Mouse (Mus musculus) liver, embryonic 16.5 days (tissue): ENCODE results near the gene Lin52. TPM values are rescaled to one million over a fixed set of nuclear protein-coding genes. Genes with fewer than 3 reads are reported as not detected.

ENCODE experiments used
- ATAC-seq: fragments of 200-750 bp; cut with Nextera tagmentation; 2 replicates; pipeline ENCODE4 v1.8.0; 2017; ENCODE audit warnings: low read depth, mild to moderate bottlenecking, moderate number of reproducible peaks, moderate library complexity
- H3K27ac ChIP-seq: fragments of 300-500 bp; sonication (generic); 2 replicates; pipeline ENCODE4 v1.5.1; 2014; ENCODE audit warnings: mild to moderate bottlenecking, low read length
- H3K27me3 ChIP-seq: fragments of 300-500 bp; sonication (generic); 2 replicates; pipeline ENCODE4 v1.6.1; 2014; ENCODE audit warnings: low read depth, low read length, mixed read lengths; ENCODE audit not compliant: control insufficient read depth, insufficient read depth
- H3K36me3 ChIP-seq: fragments of 300-500 bp; sonication (generic); 2 replicates; pipeline ENCODE4 v1.6.1; 2014; ENCODE audit warnings: mild to moderate bottlenecking; ENCODE audit not compliant: control insufficient read depth, insufficient read depth
- H3K4me1 ChIP-seq: fragments of 300-500 bp; sonication (generic); 2 replicates; pipeline ENCODE4 v1.6.1; 2014; ENCODE audit warnings: low read depth, low read length, mixed read lengths; ENCODE audit not compliant: control insufficient read depth
- H3K4me2 ChIP-seq: fragments of 300-500 bp; sonication (generic); 2 replicates; pipeline ENCODE4 v1.6.1; 2014; ENCODE audit warnings: low read depth, low read length, mixed read lengths
- H3K4me3 ChIP-seq: fragments of 300-500 bp; sonication (generic); 2 replicates; pipeline ENCODE4 v1.5.1; 2014; ENCODE audit warnings: low read depth, mild to moderate bottlenecking, low read length
- H3K9ac ChIP-seq: fragments of 300-500 bp; sonication (generic); 2 replicates; pipeline ENCODE4 v1.6.1; 2014; ENCODE audit warnings: low read depth, low read length
- H3K9me3 ChIP-seq: fragments of 300-500 bp; sonication (generic); replicated peaks from 2 replicates; pipeline ENCODE4 v1.6.1; 2016; ENCODE audit warnings: low read length; ENCODE audit not compliant: control insufficient read depth
- WGBS: fragments of 180-500 bp; shearing (Covaris S2); extraction: QIAGEN DNeasy Blood & Tissue Kit; methylation state at CpG from one replicate; pipeline ENCODE4 v1.1.7; 2014; ENCODE audit not compliant: insufficient replicate concordance; 5-methylcytosine and 5-hydroxymethylcytosine counted together
- polyA plus RNA-seq: library from polyadenylated mRNA; unstranded; fragments of >200 nt; fragmentation: Nextera tagmentation; extraction: Ambion mirVana; gene quantifications from 2 replicates; pipeline ENCODE4 v1.2.1, GENCODE M21; 2015

Gene Lin52
- polyA plus RNA-seq, 1 experiment from 2014 or later, result 10.7 TPM

DNA sequence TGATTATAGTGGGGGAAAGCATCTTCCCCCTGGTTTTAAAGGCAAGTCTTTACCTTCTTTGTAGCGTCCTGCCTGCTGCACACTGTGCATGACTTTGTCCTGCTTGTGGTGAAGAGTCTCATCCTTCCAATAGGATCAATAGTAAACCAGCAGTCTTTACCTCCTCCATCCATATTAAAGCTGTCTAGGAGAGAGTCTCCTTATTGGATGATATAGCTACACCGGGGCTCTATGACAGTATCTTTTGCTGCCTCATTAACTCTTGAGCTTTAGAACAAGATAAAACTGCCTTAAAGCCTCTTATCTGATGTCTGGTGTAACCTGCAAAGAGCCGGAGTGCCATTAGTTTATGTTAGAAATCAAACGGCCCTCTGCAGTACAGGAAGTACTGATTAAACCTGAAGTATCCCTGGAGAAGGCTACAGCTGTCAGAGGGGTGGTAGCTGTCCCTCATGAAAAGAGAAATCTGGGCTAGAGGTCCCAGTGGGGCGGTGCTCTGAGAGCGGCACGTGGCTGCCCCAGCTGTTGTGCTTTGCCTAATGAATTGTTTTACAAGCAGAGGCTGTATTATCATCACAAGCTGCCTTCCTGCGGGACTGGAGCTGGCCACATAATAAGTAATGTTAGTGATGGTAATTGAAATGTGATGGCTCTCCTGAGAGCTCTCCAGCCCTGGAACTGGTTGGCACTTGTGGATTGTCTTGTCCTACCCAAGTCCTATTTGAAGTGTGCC is 36.3 kb downstream of the Lin52 start:
- Histone ChIP-seq H3K27ac (no peak overlapping the region), H3K4me1 (no peaks in the 10 kb centered on the region), H3K36me3 (no peaks in the 10 kb centered on the region), H3K27me3 (no peaks in the 10 kb centered on the region), H3K4me3 (no peak overlapping the region), H3K9ac (no peak overlapping the region), H3K9me3 (no peaks in the 10 kb centered on the region), H3K4me2 (no peak overlapping the region)
- no peak for ATAC-seq
- WGBS, result 42% methylated on average over 8 of the region's 8 CpGs

DNA sequence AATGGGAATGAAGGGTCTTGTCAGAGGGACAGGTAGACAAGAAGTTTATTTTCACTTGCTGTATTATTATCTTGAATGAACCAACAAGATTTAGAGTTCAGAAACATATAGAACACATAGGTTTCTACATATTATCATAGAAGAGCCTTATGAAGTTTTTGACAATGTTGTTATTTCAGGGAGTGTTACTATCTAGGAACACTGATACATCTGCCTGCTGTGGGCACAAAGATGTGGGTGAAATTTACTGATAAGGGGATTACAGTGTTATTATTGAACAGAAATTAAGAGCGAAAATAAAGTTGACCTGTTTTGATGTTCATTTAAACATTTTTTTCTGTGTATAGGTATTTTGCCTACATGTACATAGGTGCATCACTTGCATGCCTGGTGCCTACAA is 45.6 kb downstream of the Lin52 start:
- WGBS, result 36% methylated on average over 1 of the region's 1 CpGs
- Histone ChIP-seq H3K9ac (no peak overlapping the region), H3K27me3 (no peaks in the 10 kb centered on the region), H3K4me1 (no peaks in the 10 kb centered on the region; the same call in 1 of the 2 replicates), H3K4me3 (no peak overlapping the region), H3K27ac (no peak overlapping the region), H3K9me3 (no peaks in the 10 kb centered on the region), H3K36me3 (no peaks in the 10 kb centered on the region), H3K4me2 (no peak overlapping the region)
- no peak for ATAC-seq

- no peaks in the 10 kb centered on the region for H3K9me3 ChIP-seq
- 82% methylated on average over 8 of the region's 8 CpGs for WGBS
- H3K36me3 ChIP-seq, result no peaks in the 10 kb centered on the region
- no peak for ATAC-seq
- H3K4me2 ChIP-seq, result no peak overlapping the region
- H3K27ac ChIP-seq, result no peak overlapping the region
- H3K27me3 ChIP-seq, result no peaks in the 10 kb centered on the region
- no peak overlapping the region for H3K4me3 ChIP-seq
- no peak overlapping the region for H3K9ac ChIP-seq
- no peaks in the 10 kb centered on the region; the same call in 1 of the 2 replicates for H3K4me1 ChIP-seq
These were observed 49.5 kb downstream of the Lin52 start for GRCm38 (mm10) chr12:84500528-84501263.

- Histone ChIP-seq H3K36me3 (no peaks in the 10 kb centered on the region), H3K4me1 (no peaks in the 10 kb centered on the region; the same call in 1 of the 2 replicates), H3K27me3 (no peaks in the 10 kb centered on the region), H3K9me3 (no peaks in the 10 kb centered on the region), H3K4me3 (no peak overlapping the region), H3K9ac (no peak overlapping the region), H3K27ac (no peak overlapping the region), H3K4me2 (no peak overlapping the region)
- ATAC-seq, result no peak
- 76% methylated on average over 4 of the region's 4 CpGs for WGBS
These were observed 50.1 kb downstream of the Lin52 start for GRCm38 (mm10) chr12:84501278-84501677.

DNA sequence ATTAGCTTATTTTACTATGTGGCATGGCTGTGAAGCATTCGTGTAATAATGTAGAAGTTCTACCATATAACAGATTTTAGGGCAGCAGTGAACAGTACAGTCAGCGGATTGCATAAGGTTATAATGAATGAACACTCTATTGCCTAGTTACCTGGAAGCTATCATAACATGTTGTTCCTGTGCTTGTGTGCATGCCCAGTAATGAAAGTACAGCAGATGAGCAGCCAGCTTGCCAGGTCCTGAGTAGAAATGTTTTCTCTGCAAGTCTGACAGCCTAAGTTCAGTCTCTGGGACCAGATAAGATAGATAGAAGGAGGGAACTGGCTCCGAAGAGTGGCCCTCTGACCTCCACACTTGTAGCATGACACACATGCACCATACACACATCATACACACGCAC is 55.6 kb downstream of the Lin52 start:
- no peaks in the 10 kb centered on the region for H3K36me3 ChIP-seq
- no peak overlapping the region for H3K4me2 ChIP-seq
- 82% methylated on average over 4 of the region's 4 CpGs for WGBS
- no peaks in the 10 kb centered on the region for H3K9me3 ChIP-seq
- no peaks in the 10 kb centered on the region for H3K4me1 ChIP-seq
- H3K9ac ChIP-seq, result no peak overlapping the region
- H3K27me3 ChIP-seq, result no peaks in the 10 kb centered on the region
- no peak overlapping the region for H3K4me3 ChIP-seq
- no peak for ATAC-seq
- H3K27ac ChIP-seq, result no peak overlapping the region

GRCm38 (mm10) chr12:84512016-84512415 is 60.8 kb downstream of the Lin52 start:
- no peak for ATAC-seq
- no peak overlapping the region for H3K4me3 ChIP-seq
- no peaks in the 10 kb centered on the region for H3K9me3 ChIP-seq
- no peaks in the 10 kb centered on the region for H3K27me3 ChIP-seq
- no peak overlapping the region for H3K27ac ChIP-seq
- no peak overlapping the region for H3K9ac ChIP-seq
- H3K4me2 ChIP-seq, result no peak overlapping the region
- H3K36me3 ChIP-seq, result no peaks in the 10 kb centered on the region
- WGBS, result 67% methylated on average over 3 of the region's 3 CpGs
- H3K4me1 ChIP-seq, result no peaks in the 10 kb centered on the region; the same call in 1 of the 2 replicates

GRCm38 (mm10) chr12:84515486-84515885 is 64.3 kb downstream of the Lin52 start:
- WGBS, result 48% methylated on average over 4 of the region's 4 CpGs
- H3K4me2 ChIP-seq, result no peak overlapping the region
- ATAC-seq, result no peak
- no peak overlapping the region for H3K27ac ChIP-seq
- H3K4me3 ChIP-seq, result no peak overlapping the region
- H3K9ac ChIP-seq, result no peak overlapping the region
- no peaks in the 10 kb centered on the region for H3K9me3 ChIP-seq
- H3K4me1 ChIP-seq, result peaks cover 3% of the 10 kb centered on the region
- no peaks in the 10 kb centered on the region for H3K27me3 ChIP-seq
- H3K36me3 ChIP-seq, result no peaks in the 10 kb centered on the region

GRCm38 (mm10) chr12:84516642-84517041 is 65.4 kb downstream of the Lin52 start:
- no peaks in the 10 kb centered on the region for H3K27me3 ChIP-seq
- no peak overlapping the region for H3K9ac ChIP-seq
- H3K9me3 ChIP-seq, result no peaks in the 10 kb centered on the region
- no peak overlapping the region for H3K27ac ChIP-seq
- no peak overlapping the region for H3K4me3 ChIP-seq
- no peaks in the 10 kb centered on the region for H3K36me3 ChIP-seq
- H3K4me1 ChIP-seq, result peaks cover 3% of the 10 kb centered on the region
- no peak for ATAC-seq
- H3K4me2 ChIP-seq, result no peak overlapping the region
- 100% methylated on average over 1 of the region's 1 CpGs for WGBS

GRCm38 (mm10) chr12:84518018-84518417 is 66.8 kb downstream of the Lin52 start:
- 0 out of 2 replicates have a peak overlapping the region, but pooled peaks have one; percentile 13 for H3K4me2 ChIP-seq
- H3K4me1 ChIP-seq, result peaks cover 3% of the 10 kb centered on the region
- peak; percentile 95 for ATAC-seq
- peak overlapping the region; percentile 62; the same call in 1 of the 2 replicates for H3K27ac ChIP-seq
- no peaks in the 10 kb centered on the region for H3K9me3 ChIP-seq
- no peak overlapping the region for H3K4me3 ChIP-seq
- no peaks in the 10 kb centered on the region for H3K27me3 ChIP-seq
- 0 out of 2 replicates have a peak, but pooled peaks cover under 1% of the 10 kb centered on the region for H3K36me3 ChIP-seq
- 25% methylated on average over 2 of the region's 2 CpGs for WGBS
- no peak overlapping the region for H3K9ac ChIP-seq
